Comparison of ENCODE assay signal across 25 mouse cellular contexts in the genomic region with DNA sequence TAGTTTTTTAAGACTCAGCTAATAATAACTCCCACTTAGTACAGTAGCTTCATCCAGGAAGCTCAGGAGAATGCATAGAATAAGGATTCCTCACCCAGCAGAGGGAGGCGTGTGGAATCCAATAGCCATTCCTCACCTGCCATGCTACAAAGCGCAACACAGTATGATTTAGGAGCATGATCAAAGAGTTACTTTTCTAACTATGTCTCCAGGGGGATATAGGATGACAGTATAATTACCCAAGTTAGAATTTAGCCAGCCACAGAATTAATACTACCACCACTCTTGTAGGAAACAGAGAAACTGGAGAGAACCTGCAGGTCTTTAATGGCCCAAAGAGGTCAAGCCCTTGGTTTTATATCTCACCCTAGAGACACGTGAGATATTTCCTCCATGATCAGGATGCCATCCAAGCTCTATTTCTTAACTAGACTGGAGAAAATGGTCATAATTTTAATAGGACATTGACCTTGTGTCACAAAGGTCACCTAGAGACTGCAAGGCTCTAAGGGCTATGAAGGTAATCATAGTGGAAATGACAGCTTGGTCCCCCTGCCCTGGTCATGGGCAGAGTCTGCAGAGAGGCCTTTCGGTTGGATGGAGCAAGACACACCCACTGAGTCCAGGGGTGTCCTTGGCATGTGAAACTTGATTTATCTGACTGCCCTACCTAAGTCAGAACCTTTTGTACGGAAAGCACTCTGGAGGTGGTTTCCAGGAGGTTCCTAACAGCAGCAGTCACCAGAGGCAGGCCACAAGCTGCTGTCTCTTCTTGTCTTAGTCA.
DNase-seq lines count a peak whose midpoint lies in the region; ATAC-seq and TF ChIP-seq lines count a peak whose summit lies in the region.
"Had no signal": no experiment of that assay in that cellular context is flagged by ENCODE, and none has a peak within 500 bp of the region (broad histone marks: within the 10 kb centered on the region; RNA-seq: fewer than 3 reads in every experiment).

No protein-coding gene starts in this region.

- H3K36me3 ChIP-seq in kidney, embryonic 15.5 days: no peaks in the 10 kb centered on the region
- no peaks in the 10 kb centered on the region for H3K36me3 ChIP-seq in kidney, postnatal 0 days (ENCODE audit: insufficient read depth, low read length)
- H3K36me3 ChIP-seq in hindbrain, embryonic 16.5 days (ENCODE audit: control insufficient read depth, insufficient read depth, low read length): no peaks in the 10 kb centered on the region
- H3K36me3 ChIP-seq: embryonic facial prominence, embryonic 13.5 days; embryonic facial prominence, embryonic 15.5 days; forebrain, embryonic 10.5 days; forebrain, embryonic 12.5 days had no signal

- H3K27me3 ChIP-seq in kidney, embryonic 15.5 days: no peaks in the 10 kb centered on the region
- H3K27me3 ChIP-seq in kidney, postnatal 0 days (ENCODE audit: insufficient read depth, low read length): no peaks in the 10 kb centered on the region
- H3K27me3 ChIP-seq in hindbrain, embryonic 16.5 days (replicated peaks; ENCODE audit: control insufficient read depth, insufficient read depth, low read length): no peaks in the 10 kb centered on the region
- H3K27me3 ChIP-seq: embryonic facial prominence, embryonic 13.5 days; embryonic facial prominence, embryonic 15.5 days; forebrain, embryonic 12.5 days had no signal

- intact Hi-C loops in heart, postnatal 10 days (cut with DNase I): no loop called here

- H3K9me3 ChIP-seq in kidney, embryonic 15.5 days (replicated peaks): no peaks in the 10 kb centered on the region
- no peaks in the 10 kb centered on the region for H3K9me3 ChIP-seq in kidney, postnatal 0 days (replicated peaks; ENCODE audit: low read length)
- no peaks in the 10 kb centered on the region for H3K9me3 ChIP-seq in hindbrain, embryonic 16.5 days (ENCODE audit: control insufficient read depth, low read length)
- H3K9me3 ChIP-seq: embryonic facial prominence, embryonic 13.5 days; embryonic facial prominence, embryonic 15.5 days; forebrain, embryonic 10.5 days; forebrain, embryonic 12.5 days had no signal

- H3K4me1 ChIP-seq in kidney, embryonic 15.5 days: peaks cover 8% of the 10 kb centered on the region; the same call in 1 of the 2 replicates
- no peaks in the 10 kb centered on the region for H3K4me1 ChIP-seq in kidney, postnatal 0 days (replicated peaks; ENCODE audit: insufficient read depth, low read length)
- no peaks in the 10 kb centered on the region for H3K4me1 ChIP-seq in hindbrain, embryonic 16.5 days (ENCODE audit: control insufficient read depth, insufficient read depth, low read depth, low read length)
- H3K4me1 ChIP-seq: embryonic facial prominence, embryonic 13.5 days; embryonic facial prominence, embryonic 15.5 days; forebrain, embryonic 10.5 days; forebrain, embryonic 12.5 days had no signal

- no peak overlapping the region for H3K9ac ChIP-seq in kidney, embryonic 15.5 days
- no peak overlapping the region for H3K9ac ChIP-seq in kidney, postnatal 0 days (ENCODE audit: low read depth, low read length)
- no peak overlapping the region for H3K9ac ChIP-seq in hindbrain, embryonic 16.5 days (ENCODE audit: low read depth, low read length)
- H3K9ac ChIP-seq: embryonic facial prominence, embryonic 13.5 days; embryonic facial prominence, embryonic 15.5 days; forebrain, embryonic 12.5 days had no signal

- H3K4me3 ChIP-seq in kidney, embryonic 15.5 days (replicated peaks): no peak overlapping the region
- H3K4me3 ChIP-seq in kidney, postnatal 0 days (replicated peaks; ENCODE audit: low read depth, low read length): no peak overlapping the region
- no peak overlapping the region for H3K4me3 ChIP-seq in hindbrain, embryonic 16.5 days (ENCODE audit: low read length)
- H3K4me3 ChIP-seq: embryonic facial prominence, embryonic 13.5 days; embryonic facial prominence, embryonic 15.5 days; erythroblast, embryonic 14.5 days; forebrain, embryonic 10.5 days; forebrain, embryonic 12.5 days had no signal

- H3K4me2 ChIP-seq in kidney, embryonic 15.5 days: no peak overlapping the region
- no peak overlapping the region for H3K4me2 ChIP-seq in kidney, postnatal 0 days (ENCODE audit: low read length)
- H3K4me2 ChIP-seq in hindbrain, embryonic 16.5 days (ENCODE audit: low read length): no peak overlapping the region
- H3K4me2 ChIP-seq: embryonic facial prominence, embryonic 13.5 days; embryonic facial prominence, embryonic 15.5 days; forebrain, embryonic 12.5 days had no signal

- H3K27ac ChIP-seq in kidney, embryonic 15.5 days: no peak overlapping the region
- H3K27ac ChIP-seq in kidney, postnatal 0 days: no peak overlapping the region
- no peak overlapping the region for H3K27ac ChIP-seq in hindbrain, embryonic 16.5 days (ENCODE audit: low read depth, low read length)
- H3K27ac ChIP-seq: embryonic facial prominence, embryonic 13.5 days; embryonic facial prominence, embryonic 15.5 days; forebrain, embryonic 10.5 days; forebrain, embryonic 12.5 days had no signal

- WGBS in kidney, embryonic 15.5 days: 33% methylated on average over 5 of the region's 5 CpGs
- WGBS in kidney, postnatal 0 days: 35% methylated on average over 5 of the region's 5 CpGs
- 85% methylated on average over 5 of the region's 5 CpGs for WGBS in hindbrain, embryonic 16.5 days

- DNase-seq in heart, adult 11 months: peak; percentile 58
- DNase-seq in heart, postnatal 10 days: no peak
- no peak for DNase-seq in kidney, postnatal 14 days
- DNase-seq in kidney, postnatal 0 days (ENCODE audit: low spot score): peak; percentile 70
- DNase-seq in kidney, adult 9 months: no peak
- peak; percentile 36 for DNase-seq in mesoderm, embryonic 11.5 days (ENCODE audit: low read depth, low spot score)
- DNase-seq: adrenal gland, adult 2 months; adrenal gland, postnatal 10 days; adrenal gland, postnatal 25 days; cerebellum, adult 11 months; cerebellum, adult 18-20 months; cerebellum, adult 8-10 months; cerebellum, adult 9-11 months; cerebellum, postnatal 14 days; cerebellum, postnatal 36 days; embryo, embryonic 11 days had no signal

- no peak for TF ChIP-seq CTCF in kidney, postnatal 0 days (IDR thresholded peaks at IDR 0.05; ENCODE audit: low read depth)

- peak; percentile 83 for ATAC-seq in kidney, embryonic 15.5 days (replicated peaks; ENCODE audit: low FRiP score)
- peak; percentile 54; the same call in 1 of the 2 replicates for ATAC-seq in kidney, postnatal 0 days (replicated peaks; ENCODE audit: low FRiP score, low read depth)
- ATAC-seq in hindbrain, embryonic 16.5 days: no peak
- ATAC-seq: forebrain, embryonic 14.5 days; forebrain, embryonic 16.5 days had no signal

Comparison
In these comparisons a context has a peak if more than half of its experiments do, and no peak if none do; other contexts are left out.
1. DNase-seq: peak in heart, adult 11 months (single experiment), kidney, postnatal 0 days (single experiment) and mesoderm, embryonic 11.5 days (single experiment); none in heart, postnatal 10 days (0 of 2), kidney, postnatal 14 days (single experiment) and kidney, adult 9 months (single experiment).